Mouse (Mus musculus): Measurements from ENCODE around the gene Il18. TPM values are rescaled to one million over a fixed set of nuclear protein-coding genes. Genes with fewer than 3 reads are reported as not detected.

The Il18 gene
- polyA plus RNA-seq, 1 experiment = 1.9 TPM

DNA sequence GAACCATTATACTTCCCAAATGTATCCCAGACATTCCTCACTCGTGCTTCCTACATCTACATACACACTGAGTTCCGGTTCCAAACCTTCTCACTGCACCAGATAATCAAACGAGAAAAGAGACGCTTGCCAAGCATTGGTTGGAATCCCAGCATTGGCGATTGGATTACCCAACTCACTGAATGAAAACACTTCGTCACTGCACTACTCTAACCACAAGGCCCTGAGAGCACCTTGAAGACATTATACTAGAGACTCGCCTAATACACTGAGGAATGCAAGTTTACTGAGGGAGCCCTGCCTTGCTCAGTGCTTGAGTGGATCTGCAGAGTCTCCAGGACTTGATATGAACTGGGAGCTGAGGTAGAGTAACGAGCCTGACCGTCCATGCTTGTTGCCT lies 12.2 kb upstream of the Il18 start:
- Histone ChIP-seq H3K4me3 (no peak overlapping the region), H3K79me2 (ENCODE audit: control insufficient read depth, insufficient read depth) (no peaks in the 10 kb centered on the region), H3K36me3 (ENCODE audit: control insufficient read depth, insufficient read depth) (no peaks in the 10 kb centered on the region), H3K27me3 (ENCODE audit: control insufficient read depth, insufficient read depth, insufficient read length) (no peaks in the 10 kb centered on the region), H3ac (ENCODE audit: control insufficient read depth, insufficient read length) (no peak overlapping the region), H3K4me2 (ENCODE audit: low read depth) (no peak overlapping the region)
- TF ChIP-seq POLR2A (IDR thresholded peaks at IDR 0.05; ENCODE audit: insufficient read length, low read depth) (no peak), POLR2AphosphoS2 (IDR thresholded peaks at IDR 0.05; ENCODE audit: insufficient read length, low read depth) (no peak), MYOG (IDR thresholded peaks at IDR 0.05; ENCODE audit: control insufficient read depth in 1 of 3, insufficient read depth in 1 of 3, insufficient read length in 2 of 3, low read depth in 2 of 3) (no peak), TCF3 (IDR thresholded peaks at IDR 0.05; ENCODE audit: insufficient read length, low read depth) (no peak), REST (IDR thresholded peaks at IDR 0.05; ENCODE audit: insufficient read depth, insufficient read length) (no peak)

DNA sequence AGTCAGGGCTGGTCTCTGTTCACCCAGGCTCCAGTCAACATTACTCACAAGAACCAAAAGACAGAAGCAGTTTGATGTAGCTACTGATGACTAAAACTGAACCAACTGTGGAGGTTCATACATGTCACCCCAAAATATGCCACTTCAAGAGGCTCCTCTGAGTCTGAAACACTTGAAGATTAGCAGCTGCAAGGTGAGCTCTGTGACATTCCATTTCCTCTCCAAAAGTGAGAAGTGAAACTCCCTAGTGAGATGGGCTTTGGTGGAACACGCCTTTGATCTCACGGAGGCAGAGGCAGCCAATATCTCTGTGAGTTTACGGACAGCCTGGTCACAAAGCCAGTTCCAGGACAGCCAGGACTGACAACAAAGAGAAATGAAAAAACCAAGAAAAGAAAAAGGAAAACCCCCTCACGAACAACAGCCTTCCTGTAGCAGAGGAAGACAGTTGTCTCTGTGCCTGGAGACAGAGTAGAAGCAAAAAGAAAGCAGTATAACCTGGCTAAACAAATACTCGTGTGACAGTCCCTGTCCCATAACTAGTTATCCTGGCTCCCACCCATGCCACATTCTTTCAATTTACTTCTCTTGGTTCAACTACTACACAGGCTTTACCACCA lies 6.7 kb upstream of the Il18 start:
- Histone ChIP-seq H3K4me3 (no peak overlapping the region), H3K79me2 (ENCODE audit: control insufficient read depth, insufficient read depth) (no peaks in the 10 kb centered on the region), H3K27me3 (ENCODE audit: control insufficient read depth, insufficient read depth, insufficient read length) (no peaks in the 10 kb centered on the region), H3K36me3 (ENCODE audit: control insufficient read depth, insufficient read depth) (no peaks in the 10 kb centered on the region), H3K4me2 (ENCODE audit: low read depth) (no peak overlapping the region), H3ac (ENCODE audit: control insufficient read depth, insufficient read length) (no peak overlapping the region)
- no peak for TF ChIP-seq REST (IDR thresholded peaks at IDR 0.05; ENCODE audit: insufficient read depth, insufficient read length)
- TF ChIP-seq MYOG (IDR thresholded peaks at IDR 0.05; ENCODE audit: control insufficient read depth in 1 of 3, insufficient read depth in 1 of 3, insufficient read length in 2 of 3, low read depth in 2 of 3) = no peak
- no peak for TF ChIP-seq MYOD1 (IDR thresholded peaks at IDR 0.05; ENCODE audit: control insufficient read depth in 1 of 3, insufficient read length in 2 of 3, low read depth in 2 of 3)
- TF ChIP-seq POLR2AphosphoS2 (IDR thresholded peaks at IDR 0.05; ENCODE audit: insufficient read length, low read depth) = no peak
- no peak for TF ChIP-seq MAX (IDR thresholded peaks at IDR 0.05; ENCODE audit: low read depth)
- TF ChIP-seq CEBPB (IDR thresholded peaks at IDR 0.05; ENCODE audit: insufficient read depth, poor library complexity, severe bottlenecking) = no peak
- no peak for TF ChIP-seq TCF3 (IDR thresholded peaks at IDR 0.05; ENCODE audit: insufficient read length, low read depth)
- no peak for TF ChIP-seq TCF12 (IDR thresholded peaks at IDR 0.05; ENCODE audit: insufficient read depth, poor library complexity, severe bottlenecking)
- TF ChIP-seq E2F4 (IDR thresholded peaks at IDR 0.05; ENCODE audit: insufficient read depth) = no peak

DNA sequence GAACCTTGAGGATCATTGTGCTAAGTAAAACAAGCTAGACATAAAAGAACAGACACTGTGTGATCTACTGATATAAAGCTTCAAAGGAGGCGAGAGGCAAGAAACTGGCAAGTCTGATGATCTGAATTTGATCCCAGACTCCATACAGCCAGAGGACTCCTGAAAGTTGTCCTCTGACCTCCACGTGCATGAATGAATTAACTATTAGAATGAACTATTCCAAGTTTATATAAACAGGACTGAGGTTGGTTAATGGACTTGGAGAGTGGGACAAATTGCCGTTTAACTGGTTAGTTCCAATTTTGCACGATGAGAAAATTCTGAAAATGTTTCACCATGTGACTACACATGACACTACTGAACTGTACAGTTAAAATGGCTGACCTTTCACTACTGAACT lies 5.7 kb upstream of the Il18 start:
- Histone ChIP-seq H3K79me2 (ENCODE audit: control insufficient read depth, insufficient read depth) (no peaks in the 10 kb centered on the region), H3K36me3 (ENCODE audit: control insufficient read depth, insufficient read depth) (no peaks in the 10 kb centered on the region), H3ac (ENCODE audit: control insufficient read depth, insufficient read length) (no peak overlapping the region), H3K4me3 (no peak overlapping the region), H3K27me3 (ENCODE audit: control insufficient read depth, insufficient read depth, insufficient read length) (no peaks in the 10 kb centered on the region), H3K4me2 (ENCODE audit: low read depth) (no peak overlapping the region)
- TF ChIP-seq MYOG (IDR thresholded peaks at IDR 0.05; ENCODE audit: control insufficient read depth in 1 of 3, insufficient read depth in 1 of 3, insufficient read length in 2 of 3, low read depth in 2 of 3) (no peak), TCF12 (IDR thresholded peaks at IDR 0.05; ENCODE audit: insufficient read depth, poor library complexity, severe bottlenecking) (no peak), REST (IDR thresholded peaks at IDR 0.05; ENCODE audit: insufficient read depth, insufficient read length) (no peak), USF1 (IDR thresholded peaks at IDR 0.05; ENCODE audit: low read depth) (no peak), CEBPB (IDR thresholded peaks at IDR 0.05; ENCODE audit: insufficient read depth, poor library complexity, severe bottlenecking) (no peak), MAX (IDR thresholded peaks at IDR 0.05; ENCODE audit: low read depth) (no peak), E2F4 (IDR thresholded peaks at IDR 0.05; ENCODE audit: insufficient read depth) (no peak), SRF (IDR thresholded peaks at IDR 0.05; ENCODE audit: control insufficient read depth, insufficient read length, low read depth) (no peak), TCF3 (IDR thresholded peaks at IDR 0.05; ENCODE audit: insufficient read length, low read depth) (no peak), MYOD1 (IDR thresholded peaks at IDR 0.05; ENCODE audit: control insufficient read depth in 1 of 3, insufficient read length in 2 of 3, low read depth in 2 of 3) (no peak), POLR2AphosphoS2 (IDR thresholded peaks at IDR 0.05; ENCODE audit: insufficient read length, low read depth) (no peak), POLR2A (IDR thresholded peaks at IDR 0.05; ENCODE audit: insufficient read length, low read depth) (no peak)

DNA sequence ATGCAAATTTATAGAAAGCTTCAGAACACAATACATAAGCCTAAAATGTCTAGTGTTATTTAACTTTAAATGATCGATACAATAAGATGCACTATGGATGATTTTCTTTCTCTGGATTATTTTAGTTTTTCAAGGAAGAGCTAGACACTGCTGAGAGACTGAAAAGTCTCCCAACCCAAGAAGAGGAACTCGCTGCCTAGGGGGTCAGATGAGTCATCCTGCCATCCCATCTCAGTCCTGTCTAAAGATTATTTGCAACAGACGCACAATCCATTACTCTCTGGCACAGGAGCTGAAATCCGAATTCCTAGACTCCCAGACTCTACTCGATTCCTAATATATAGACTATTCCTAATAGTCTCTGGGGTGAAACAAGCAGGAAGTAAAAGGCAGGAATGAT lies 2.4 kb upstream of the Il18 start:
- no peaks in the 10 kb centered on the region for H3K79me2 ChIP-seq (ENCODE audit: control insufficient read depth, insufficient read depth)
- TF ChIP-seq TCF12 (IDR thresholded peaks at IDR 0.05; ENCODE audit: insufficient read depth, poor library complexity, severe bottlenecking) (no peak), MAX (IDR thresholded peaks at IDR 0.05; ENCODE audit: low read depth) (no peak), E2F4 (IDR thresholded peaks at IDR 0.05; ENCODE audit: insufficient read depth) (no peak), POLR2AphosphoS2 (IDR thresholded peaks at IDR 0.05; ENCODE audit: insufficient read length, low read depth) (no peak), USF1 (IDR thresholded peaks at IDR 0.05; ENCODE audit: low read depth) (no peak), MYOD1 (IDR thresholded peaks at IDR 0.05; ENCODE audit: control insufficient read depth in 1 of 3, insufficient read length in 2 of 3, low read depth in 2 of 3) (no peak), REST (IDR thresholded peaks at IDR 0.05; ENCODE audit: insufficient read depth, insufficient read length) (no peak), SRF (IDR thresholded peaks at IDR 0.05; ENCODE audit: control insufficient read depth, insufficient read length, low read depth) (no peak), POLR2A (IDR thresholded peaks at IDR 0.05; ENCODE audit: insufficient read length, low read depth) (no peak), TCF3 (IDR thresholded peaks at IDR 0.05; ENCODE audit: insufficient read length, low read depth) (no peak), CEBPB (IDR thresholded peaks at IDR 0.05; ENCODE audit: insufficient read depth, poor library complexity, severe bottlenecking) (no peak), MYOG (IDR thresholded peaks at IDR 0.05; ENCODE audit: control insufficient read depth in 1 of 3, insufficient read depth in 1 of 3, insufficient read length in 2 of 3, low read depth in 2 of 3) (no peak)
- H3K36me3 ChIP-seq (ENCODE audit: control insufficient read depth, insufficient read depth) = no peaks in the 10 kb centered on the region
- H3K4me3 ChIP-seq = no peak overlapping the region
- no peaks in the 10 kb centered on the region for H3K27me3 ChIP-seq (ENCODE audit: control insufficient read depth, insufficient read depth, insufficient read length)
- no peak overlapping the region for H3ac ChIP-seq (ENCODE audit: control insufficient read depth, insufficient read length)
- no peak overlapping the region for H3K4me2 ChIP-seq (ENCODE audit: low read depth)

DNA sequence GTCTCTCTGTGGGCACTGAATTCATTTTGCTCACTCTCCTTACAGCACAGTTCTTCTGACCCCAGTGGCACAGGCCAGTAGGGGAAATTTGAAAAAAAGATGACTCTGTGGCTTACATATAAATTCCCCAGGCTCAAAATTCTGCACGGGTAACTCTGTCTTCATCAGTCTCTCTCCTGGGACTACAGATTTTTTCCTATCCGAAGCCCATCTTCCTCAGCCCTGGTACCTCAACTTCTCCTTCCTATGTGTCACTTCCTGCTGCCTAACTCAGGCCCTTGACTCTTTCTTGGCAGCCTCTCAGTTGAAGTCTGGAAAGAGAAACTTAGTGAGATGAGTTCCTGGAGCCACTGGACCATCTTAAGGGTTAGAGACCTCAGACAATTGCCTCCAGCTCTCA lies 1.1 kb upstream of the Il18 start:
- Histone ChIP-seq H3K4me3 (no peak overlapping the region), H3K79me2 (ENCODE audit: control insufficient read depth, insufficient read depth) (no peaks in the 10 kb centered on the region), H3ac (ENCODE audit: control insufficient read depth, insufficient read length) (no peak overlapping the region), H3K4me2 (ENCODE audit: low read depth) (no peak overlapping the region), H3K36me3 (ENCODE audit: control insufficient read depth, insufficient read depth) (no peaks in the 10 kb centered on the region), H3K27me3 (ENCODE audit: control insufficient read depth, insufficient read depth, insufficient read length) (no peaks in the 10 kb centered on the region)
- TF ChIP-seq MYOD1 (IDR thresholded peaks at IDR 0.05; ENCODE audit: control insufficient read depth in 1 of 3, insufficient read length in 2 of 3, low read depth in 2 of 3) = no peak
- no peak for TF ChIP-seq TCF3 (IDR thresholded peaks at IDR 0.05; ENCODE audit: insufficient read length, low read depth)
- TF ChIP-seq POLR2A (IDR thresholded peaks at IDR 0.05; ENCODE audit: insufficient read length, low read depth) = no peak
- TF ChIP-seq MAX (IDR thresholded peaks at IDR 0.05; ENCODE audit: low read depth) = no peak
- TF ChIP-seq POLR2AphosphoS2 (IDR thresholded peaks at IDR 0.05; ENCODE audit: insufficient read length, low read depth) = no peak
- TF ChIP-seq TCF12 (IDR thresholded peaks at IDR 0.05; ENCODE audit: insufficient read depth, poor library complexity, severe bottlenecking) = no peak
- TF ChIP-seq MYOG (IDR thresholded peaks at IDR 0.05; ENCODE audit: control insufficient read depth in 1 of 3, insufficient read depth in 1 of 3, insufficient read length in 2 of 3, low read depth in 2 of 3) = no peak
- no peak for TF ChIP-seq REST (IDR thresholded peaks at IDR 0.05; ENCODE audit: insufficient read depth, insufficient read length)
- no peak for TF ChIP-seq CEBPB (IDR thresholded peaks at IDR 0.05; ENCODE audit: insufficient read depth, poor library complexity, severe bottlenecking)
- TF ChIP-seq E2F4 (IDR thresholded peaks at IDR 0.05; ENCODE audit: insufficient read depth) = no peak

Measured in myocyte (in vitro differentiated cells).